Mouse (Mus musculus) intestine, embryonic 15.5 days (tissue): ENCODE measurements around the gene Prkcsh. TPM values are rescaled to one million over a fixed set of nuclear protein-coding genes. Genes with fewer than 3 reads are reported as not detected.

ENCODE experiments used
- ATAC-seq: fragments of 200-750 bp; cut with Nextera tagmentation; 2 replicates; pipeline ENCODE4 v1.8.0; 2017; ENCODE audit warnings: moderate TSS enrichment, moderate library complexity
- H3K27ac ChIP-seq: fragments of 300-500 bp; sonication (generic); 2 replicates; pipeline ENCODE4 v1.5.1; 2015; ENCODE audit warnings: mild to moderate bottlenecking, inconsistent platforms
- H3K27me3 ChIP-seq: fragments of 300-500 bp; sonication (generic); replicated peaks from 2 replicates; pipeline ENCODE4 v1.6.1; 2015; ENCODE audit warnings: inconsistent platforms
- H3K36me3 ChIP-seq: fragments of 300-500 bp; sonication (generic); 2 replicates; pipeline ENCODE4 v1.6.1; 2015; ENCODE audit warnings: inconsistent platforms
- H3K4me1 ChIP-seq: fragments of 300-500 bp; sonication (generic); replicated peaks from 2 replicates; pipeline ENCODE4 v1.6.1; 2015; ENCODE audit warnings: inconsistent platforms
- H3K4me2 ChIP-seq: fragments of 300-500 bp; sonication (generic); replicated peaks from 2 replicates; pipeline ENCODE4 v1.6.1; 2015; ENCODE audit warnings: mild to moderate bottlenecking, inconsistent platforms
- H3K4me3 ChIP-seq: fragments of 300-500 bp; sonication (generic); replicated peaks from 2 replicates; pipeline ENCODE4 v1.5.1; 2015; ENCODE audit warnings: inconsistent platforms
- H3K9ac ChIP-seq: fragments of 300-500 bp; sonication (generic); 2 replicates; pipeline ENCODE4 v1.6.1; 2015; ENCODE audit warnings: inconsistent platforms
- H3K9me3 ChIP-seq: fragments of 300-500 bp; sonication (generic); 2 replicates; pipeline ENCODE4 v1.6.1; 2016; ENCODE audit warnings: inconsistent platforms
- WGBS: fragments of 180-500 bp; shearing (Covaris S2); methylation state at CpG from one replicate; pipeline ENCODE4 v1.1.7; 2015; 5-methylcytosine and 5-hydroxymethylcytosine counted together
- polyA plus RNA-seq: library from polyadenylated mRNA; unstranded; fragments of >200 nt; fragmentation: Nextera tagmentation; extraction: Ambion mirVana; gene quantifications from 2 replicates; pipeline ENCODE4 v1.2.1, GENCODE M21; 2015

The Prkcsh gene
- polyA plus RNA-seq, 1 experiment from 2014 or later = 105 TPM

DNA sequence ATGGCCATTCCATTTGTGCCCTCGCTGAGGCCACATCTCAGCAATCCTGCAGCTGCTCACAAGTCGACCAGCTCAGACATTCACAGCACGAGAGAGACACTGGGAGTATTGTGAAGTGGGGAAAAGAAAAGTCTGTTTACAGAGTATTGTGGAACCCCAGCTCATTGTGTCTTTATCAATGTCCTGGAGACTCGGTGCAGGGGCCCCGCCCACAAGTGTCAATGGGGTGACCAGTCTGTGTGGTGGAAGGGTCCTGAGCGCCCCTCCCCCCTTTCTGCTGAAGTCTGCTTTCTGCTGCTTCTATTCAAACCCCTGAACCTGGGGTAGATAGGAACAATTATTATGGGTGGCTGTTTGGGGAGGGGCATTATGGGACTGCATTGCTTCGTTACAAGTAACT is 25.9 kb downstream of the Prkcsh start:
- ATAC-seq = no peak
- no peak overlapping the region for H3K27ac ChIP-seq
- no peaks in the 10 kb centered on the region for H3K9me3 ChIP-seq
- H3K9ac ChIP-seq = no peak overlapping the region
- no peak overlapping the region for H3K4me3 ChIP-seq
- 47% methylated on average over 7 of the region's 7 CpGs for WGBS
- no peaks in the 10 kb centered on the region for H3K36me3 ChIP-seq
- H3K4me2 ChIP-seq = no peak overlapping the region
- H3K27me3 ChIP-seq = no peaks in the 10 kb centered on the region
- H3K4me1 ChIP-seq = no peaks in the 10 kb centered on the region

DNA sequence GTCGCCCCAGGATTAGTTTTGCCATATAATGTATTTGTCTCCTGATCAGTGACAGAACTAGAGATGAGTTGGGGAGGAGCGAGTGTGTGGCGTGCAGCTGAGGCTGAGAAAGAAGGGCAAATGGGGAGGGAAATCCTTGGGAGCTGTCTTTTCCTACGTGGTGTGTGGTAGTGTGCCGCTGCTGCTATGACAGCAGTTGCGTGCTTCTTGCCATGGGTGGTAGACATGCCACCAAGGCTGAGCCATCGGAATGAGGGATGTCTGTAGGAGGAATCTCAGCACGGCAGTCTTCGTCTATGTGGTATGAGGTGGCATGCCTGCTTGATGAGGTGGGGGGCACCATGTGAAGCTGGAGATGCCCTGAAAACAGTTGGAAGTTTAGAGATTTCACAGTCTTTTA is 27.8 kb downstream of the Prkcsh start:
- H3K4me2 ChIP-seq = no peak overlapping the region
- no peak for ATAC-seq
- H3K36me3 ChIP-seq = no peaks in the 10 kb centered on the region
- H3K4me3 ChIP-seq = no peak overlapping the region
- no peak overlapping the region for H3K27ac ChIP-seq
- no peaks in the 10 kb centered on the region for H3K4me1 ChIP-seq
- no peaks in the 10 kb centered on the region for H3K27me3 ChIP-seq
- no peak overlapping the region for H3K9ac ChIP-seq
- H3K9me3 ChIP-seq = no peaks in the 10 kb centered on the region
- WGBS = 90% methylated on average over 9 of the region's 9 CpGs

DNA sequence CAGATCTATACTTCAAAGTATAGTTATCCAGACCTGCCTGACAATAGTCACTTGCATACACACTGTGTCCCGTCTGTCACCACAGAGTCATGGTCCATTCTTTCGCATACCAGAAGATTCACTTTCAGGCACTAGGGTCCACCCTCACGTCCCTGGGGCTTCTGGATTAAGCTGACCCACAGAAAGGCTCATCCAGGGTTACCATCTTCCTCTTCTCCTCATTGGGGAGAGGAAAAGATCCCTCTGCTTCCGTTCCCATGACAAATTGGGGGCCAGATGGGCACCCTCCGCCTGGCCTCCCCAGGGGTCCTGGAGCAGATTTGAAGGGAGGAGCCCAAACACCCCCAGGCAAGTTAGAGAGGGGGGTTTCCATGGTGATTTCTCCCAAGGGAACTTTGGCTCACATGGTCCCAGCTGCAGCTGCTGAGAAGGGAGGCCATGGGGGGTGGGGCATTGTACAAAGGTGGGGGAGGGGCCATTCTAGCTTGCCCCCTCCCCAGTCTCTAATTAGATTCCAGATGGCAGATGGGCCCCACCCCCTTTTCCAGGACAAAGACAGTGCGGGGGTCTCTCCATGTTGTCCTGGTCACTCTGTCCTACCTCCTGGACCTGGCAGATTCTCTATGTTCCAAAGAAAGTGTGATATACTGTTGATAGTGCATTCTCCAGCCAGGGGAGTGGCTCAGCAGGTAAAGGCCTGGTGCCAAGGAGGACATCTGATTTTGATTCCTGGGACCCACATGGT is 32.9 kb downstream of the Prkcsh start:
- Histone ChIP-seq H3K9me3 (no peaks in the 10 kb centered on the region), H3K27me3 (no peaks in the 10 kb centered on the region; the same call in 1 of the 2 replicates), H3K4me2 (no peak overlapping the region), H3K4me1 (no peaks in the 10 kb centered on the region), H3K9ac (no peak overlapping the region), H3K27ac (no peak overlapping the region), H3K4me3 (no peak overlapping the region), H3K36me3 (no peaks in the 10 kb centered on the region)
- 64% methylated on average over 6 of the region's 6 CpGs for WGBS
- ATAC-seq = no peak

DNA sequence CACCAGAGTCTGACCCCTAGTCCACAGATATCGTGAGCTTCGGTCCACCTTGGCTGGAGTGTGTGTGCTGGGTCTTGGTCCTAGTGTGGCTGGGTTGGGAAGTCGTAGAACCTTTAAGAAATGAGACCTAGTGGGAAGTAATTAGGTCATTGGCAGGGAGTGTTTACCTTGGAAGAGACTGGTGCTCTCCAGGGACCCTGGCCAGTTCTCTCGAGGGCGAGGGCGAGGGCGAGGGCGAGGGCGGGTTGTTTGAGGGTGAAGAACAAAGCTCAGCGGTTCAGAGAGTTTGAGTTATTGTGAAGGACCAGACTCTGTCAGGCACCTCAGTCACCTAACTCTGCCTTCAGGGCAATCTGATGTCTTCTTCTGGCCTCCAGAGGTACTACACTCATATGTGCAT is 35.2 kb downstream of the Prkcsh start:
- no peaks in the 10 kb centered on the region for H3K4me1 ChIP-seq
- no peak overlapping the region for H3K4me2 ChIP-seq
- no peak for ATAC-seq
- WGBS = 65% methylated on average over 10 of the region's 10 CpGs
- H3K9me3 ChIP-seq = no peaks in the 10 kb centered on the region
- H3K36me3 ChIP-seq = no peaks in the 10 kb centered on the region
- no peak overlapping the region for H3K9ac ChIP-seq
- no peaks in the 10 kb centered on the region; the same call in 1 of the 2 replicates for H3K27me3 ChIP-seq
- no peak overlapping the region for H3K4me3 ChIP-seq
- H3K27ac ChIP-seq = no peak overlapping the region

DNA sequence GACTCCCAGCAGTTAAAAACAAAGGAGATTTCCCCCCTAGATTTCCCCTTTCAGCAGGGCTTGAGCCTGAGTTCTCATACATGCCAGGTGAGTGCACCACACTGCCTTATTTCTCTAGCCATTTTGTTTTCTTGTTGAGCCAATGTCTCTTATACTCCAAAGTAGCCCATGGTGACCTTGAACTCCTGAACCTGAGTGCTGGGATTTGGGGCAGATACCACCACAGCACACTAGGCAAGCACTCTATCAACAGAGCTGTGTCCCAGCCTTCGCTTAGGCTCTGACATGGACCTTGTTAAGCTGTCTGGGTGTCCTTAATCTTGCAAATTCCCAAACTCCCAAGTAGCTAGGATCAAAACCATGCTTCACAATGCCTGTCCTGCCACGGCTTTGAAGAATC is 39.2 kb downstream of the Prkcsh start:
- H3K27ac ChIP-seq = no peak overlapping the region
- no peak for ATAC-seq
- H3K4me2 ChIP-seq = no peak overlapping the region
- no peak overlapping the region for H3K9ac ChIP-seq
- no peaks in the 10 kb centered on the region for H3K36me3 ChIP-seq
- H3K4me1 ChIP-seq = no peaks in the 10 kb centered on the region
- H3K4me3 ChIP-seq = no peak overlapping the region
- no peaks in the 10 kb centered on the region for H3K27me3 ChIP-seq
- WGBS = 55% methylated on average over 2 of the region's 2 CpGs
- no peaks in the 10 kb centered on the region for H3K9me3 ChIP-seq

DNA sequence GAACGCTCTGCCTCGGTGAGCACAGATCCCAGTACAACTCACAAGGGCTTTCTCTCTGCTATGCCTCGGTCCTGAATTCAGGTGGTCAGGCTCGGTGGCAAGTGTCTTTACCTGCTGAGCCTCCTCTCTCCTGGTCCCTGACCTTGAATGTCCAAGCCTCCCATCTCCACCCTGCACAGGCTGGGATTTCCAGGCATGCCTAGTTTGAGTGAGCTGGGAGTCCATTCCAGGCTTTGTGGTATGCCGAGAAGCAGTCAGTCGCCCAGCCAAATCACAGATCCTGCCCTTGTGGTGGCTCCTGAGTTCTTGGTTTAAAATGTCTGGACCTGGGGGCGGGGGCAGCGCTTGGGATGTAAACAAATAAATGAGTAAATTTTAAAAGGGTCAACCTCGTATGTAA is 44.7 kb downstream of the Prkcsh start:
- H3K27ac ChIP-seq = no peak overlapping the region
- H3K9ac ChIP-seq = no peak overlapping the region
- no peak overlapping the region for H3K4me3 ChIP-seq
- no peaks in the 10 kb centered on the region for H3K36me3 ChIP-seq
- no peaks in the 10 kb centered on the region for H3K9me3 ChIP-seq
- ATAC-seq = no peak
- no peak overlapping the region for H3K4me2 ChIP-seq
- H3K27me3 ChIP-seq = peaks cover 32% of the 10 kb centered on the region
- 52% methylated on average over 9 of the region's 9 CpGs for WGBS
- H3K4me1 ChIP-seq = peaks cover 28% of the 10 kb centered on the region

DNA sequence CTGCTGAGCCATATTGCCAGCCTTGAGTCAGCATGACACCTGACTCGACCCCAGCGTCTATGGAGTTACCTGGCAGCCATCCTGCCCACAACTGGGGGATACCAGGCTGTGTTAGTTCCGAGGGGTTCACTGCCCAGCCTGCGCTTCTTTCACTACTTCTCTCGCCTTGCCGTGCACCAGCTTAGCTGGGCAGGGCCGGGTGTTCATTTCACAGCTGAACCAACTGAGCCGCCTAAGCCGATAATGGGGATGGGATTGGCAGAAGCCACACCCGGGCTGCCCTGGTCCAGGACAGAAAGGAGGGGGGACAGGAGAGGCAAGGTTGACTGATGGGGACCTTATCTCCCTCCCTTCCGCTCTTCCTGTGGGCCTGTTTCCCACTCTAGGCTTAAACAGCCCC is 46.7 kb downstream of the Prkcsh start:
- peaks cover 42% of the 10 kb centered on the region for H3K27me3 ChIP-seq
- no peak overlapping the region for H3K27ac ChIP-seq
- H3K36me3 ChIP-seq = no peaks in the 10 kb centered on the region
- H3K9ac ChIP-seq = no peak overlapping the region
- H3K9me3 ChIP-seq = no peaks in the 10 kb centered on the region
- ATAC-seq = no peak
- WGBS = 59% methylated on average over 11 of the region's 11 CpGs
- peaks cover 29% of the 10 kb centered on the region for H3K4me1 ChIP-seq
- H3K4me2 ChIP-seq = peak overlapping the region; percentile 17
- no peak overlapping the region for H3K4me3 ChIP-seq

DNA sequence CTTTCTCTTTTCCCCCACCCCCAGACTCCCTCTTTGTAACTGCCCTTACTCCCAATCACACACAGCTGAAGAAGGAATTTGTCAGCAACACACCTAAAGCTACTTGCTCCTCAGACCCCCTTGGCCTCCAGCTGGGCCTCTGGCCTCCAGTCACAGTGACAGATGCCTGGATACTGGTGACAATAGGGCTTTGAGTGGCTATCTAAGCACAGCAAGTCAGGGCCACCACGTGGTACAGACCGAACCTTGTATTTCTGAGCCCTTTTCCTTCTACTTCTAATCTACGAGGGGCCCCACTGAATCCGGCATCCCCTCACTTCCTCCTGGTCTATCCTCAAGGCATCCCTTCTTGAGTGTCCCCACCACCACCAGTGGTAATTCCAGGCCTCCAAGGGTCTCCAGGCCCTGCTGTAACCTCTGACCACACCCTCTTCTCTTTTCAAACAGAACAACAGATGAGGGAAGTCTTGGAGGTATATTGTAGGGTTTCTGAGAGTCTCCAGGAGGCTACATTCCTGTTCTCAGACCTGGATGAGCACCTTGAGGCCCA is 47.2 kb downstream of the Prkcsh start:
- H3K4me3 ChIP-seq = 0 out of 2 replicates have a peak overlapping the region, but pooled peaks have one; percentile 2
- peaks cover 34% of the 10 kb centered on the region for H3K4me1 ChIP-seq
- H3K27me3 ChIP-seq = peaks cover 47% of the 10 kb centered on the region
- H3K4me2 ChIP-seq = peak overlapping the region; percentile 79
- ATAC-seq = peak; percentile 27
- H3K36me3 ChIP-seq = no peaks in the 10 kb centered on the region
- WGBS = 35% methylated on average over 4 of the region's 4 CpGs
- no peak overlapping the region for H3K27ac ChIP-seq
- H3K9ac ChIP-seq = no peak overlapping the region
- no peaks in the 10 kb centered on the region for H3K9me3 ChIP-seq

DNA sequence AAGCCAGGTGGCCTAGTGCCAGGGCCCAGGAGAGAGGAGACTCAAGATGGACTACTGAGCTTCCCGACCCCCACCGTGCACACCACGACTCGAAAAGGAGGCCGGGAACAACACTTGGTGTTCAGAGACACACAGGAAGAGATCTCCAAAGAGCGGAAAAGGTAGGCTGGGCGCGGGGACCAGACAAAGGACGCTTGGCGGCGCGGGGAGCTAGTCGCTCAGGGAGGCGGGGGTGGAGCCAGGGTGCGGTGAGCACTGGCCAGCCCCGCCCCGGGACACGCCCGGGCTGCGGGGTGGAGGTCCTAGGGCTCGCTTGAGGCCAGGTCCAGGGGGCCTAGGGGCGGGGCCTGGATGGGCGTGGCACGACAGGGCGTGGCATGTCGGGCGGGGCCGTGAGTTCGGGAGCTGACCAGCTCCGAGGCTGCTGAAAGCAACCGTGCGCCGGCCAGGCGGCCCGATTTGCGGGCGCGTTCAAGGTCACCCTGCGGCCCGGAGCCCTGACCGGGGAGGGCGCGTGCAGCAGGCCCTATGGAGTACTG is 47.8 kb downstream of the Prkcsh start:
- H3K4me1 ChIP-seq = peaks cover 36% of the 10 kb centered on the region
- no peaks in the 10 kb centered on the region for H3K9me3 ChIP-seq
- H3K9ac ChIP-seq = no peak overlapping the region
- H3K4me2 ChIP-seq = peak overlapping the region; percentile 79
- whole genome bisulfite sequencing = 2% methylated on average over 43 of the region's 43 CpGs
- H3K36me3 ChIP-seq = no peaks in the 10 kb centered on the region
- peak; percentile 80 for ATAC-seq
- H3K27ac ChIP-seq = no peak overlapping the region
- H3K4me3 ChIP-seq = peak overlapping the region; percentile 35
- H3K27me3 ChIP-seq = peaks cover 53% of the 10 kb centered on the region

DNA sequence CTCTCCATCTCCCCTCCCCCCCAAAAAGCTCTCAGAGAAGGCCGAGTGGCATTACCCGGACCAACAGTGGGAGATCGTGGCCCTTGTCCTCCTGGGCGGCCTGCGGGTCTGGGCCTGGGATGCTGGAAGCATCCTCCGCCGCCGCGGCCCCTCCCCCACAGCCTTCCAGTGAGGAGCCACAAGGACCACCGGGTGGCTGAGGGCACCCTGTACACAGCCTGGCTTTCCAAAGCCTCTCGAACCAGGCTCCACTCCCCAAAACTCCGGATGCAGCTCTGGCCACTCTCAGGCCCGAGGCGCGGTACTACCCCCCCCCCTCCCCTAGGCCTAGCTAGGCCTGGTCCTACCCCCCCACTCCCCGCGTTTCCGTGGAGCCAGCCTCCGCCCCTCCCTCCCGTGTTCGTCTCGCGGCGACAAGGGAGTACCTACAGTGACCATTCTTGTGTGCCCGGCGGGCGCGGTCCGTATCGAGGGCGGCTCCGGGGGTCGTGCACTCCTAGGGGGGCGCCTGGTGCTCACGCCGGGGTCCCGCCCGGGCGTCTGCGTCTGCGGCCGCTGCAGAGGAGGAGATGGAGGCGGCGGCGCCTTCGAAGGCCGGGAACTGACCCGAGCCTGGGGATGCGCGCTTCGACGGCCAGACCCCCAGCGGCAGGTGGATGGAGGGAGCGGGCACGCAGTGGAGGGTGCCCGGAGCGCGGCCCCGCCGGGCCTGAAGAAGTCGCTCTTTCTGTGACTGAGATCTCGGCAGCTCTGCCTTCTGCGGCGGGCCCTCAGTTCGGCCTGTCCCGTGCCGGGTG is 48.8 kb downstream of the Prkcsh start:
- H3K9ac ChIP-seq = no peak overlapping the region
- peaks cover 36% of the 10 kb centered on the region for H3K4me1 ChIP-seq
- H3K4me3 ChIP-seq = peak overlapping the region; percentile 35
- H3K36me3 ChIP-seq = no peaks in the 10 kb centered on the region
- no peaks in the 10 kb centered on the region for H3K9me3 ChIP-seq
- H3K27me3 ChIP-seq = peaks cover 58% of the 10 kb centered on the region
- ATAC-seq = no peak
- H3K27ac ChIP-seq = no peak overlapping the region
- WGBS = 2% methylated on average over 63 of the region's 67 CpGs
- peak overlapping the region; percentile 79 for H3K4me2 ChIP-seq

DNA sequence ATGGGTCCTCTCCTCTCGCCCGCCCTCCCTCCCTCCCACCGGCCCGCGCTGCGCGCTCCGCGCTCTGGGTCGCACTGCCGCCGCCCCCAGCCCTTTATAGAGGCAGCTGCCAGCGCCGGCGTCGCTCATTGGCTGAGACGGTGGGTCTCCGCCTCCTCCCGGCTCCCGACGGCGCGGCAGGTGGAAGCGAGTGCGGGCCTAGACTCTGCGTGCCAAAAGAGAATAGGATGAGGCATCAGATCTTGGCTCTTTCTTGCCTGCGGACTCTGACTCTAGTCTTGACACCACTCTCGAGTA is 49.3 kb downstream of the Prkcsh start, which contains the start of gene Elavl3:
TSS of gene Elavl3 (minus strand) at position 66 of the 297 bp plus-strand sequence.
- 2% methylated on average over 22 of the region's 28 CpGs for WGBS
- peaks cover 3% of the 10 kb centered on the region; the same call in 1 of the 2 replicates for H3K36me3 ChIP-seq
- H3K9ac ChIP-seq = no peak within 1 kb of the TSS
- no peak for ATAC-seq
- peaks cover 58% of the 10 kb centered on the region for H3K27me3 ChIP-seq
- no peak within 1 kb of the TSS for H3K27ac ChIP-seq
- peak within 1 kb of the TSS; percentile 79 for H3K4me2 ChIP-seq
- peak within 1 kb of the TSS; percentile 35 for H3K4me3 ChIP-seq
- H3K4me1 ChIP-seq = peaks cover 36% of the 10 kb centered on the region
- no peaks in the 10 kb centered on the region for H3K9me3 ChIP-seq

DNA sequence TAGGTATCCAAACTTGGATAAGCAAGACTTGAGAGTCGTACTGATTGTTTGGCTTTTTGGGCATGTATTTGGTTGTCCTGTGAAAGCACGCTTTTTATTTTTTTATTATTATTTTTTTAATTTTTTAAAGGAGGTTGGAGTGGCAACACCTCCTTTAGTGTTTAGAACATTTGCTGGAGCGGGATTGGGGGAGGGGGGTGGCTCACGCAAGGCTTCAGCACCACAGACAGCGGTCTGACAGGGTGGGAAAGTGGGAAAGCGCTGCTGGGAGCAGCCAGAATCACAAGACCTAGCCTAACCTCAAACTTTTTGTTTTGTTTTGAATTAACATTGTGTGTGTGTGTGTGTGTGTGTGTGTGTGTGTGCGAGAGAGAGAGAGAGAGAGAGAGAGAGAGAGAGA is 51.1 kb downstream of the Prkcsh start:
- Histone ChIP-seq H3K27ac (no peak overlapping the region), H3K9ac (no peak overlapping the region), H3K27me3 (peaks cover 58% of the 10 kb centered on the region), H3K36me3 (peaks cover 18% of the 10 kb centered on the region), H3K9me3 (no peaks in the 10 kb centered on the region), H3K4me1 (peaks cover 36% of the 10 kb centered on the region), H3K4me3 (no peak overlapping the region), H3K4me2 (no peak overlapping the region)
- 24% methylated on average over 7 of the region's 7 CpGs for WGBS
- no peak for ATAC-seq
